8 mouse cellular contexts compared by ENCODE assay signal in genomic region chr7:113368746-113369619, GRCm38 (mm10). TPM values are rescaled to one million over a fixed set of nuclear protein-coding genes. Genes with fewer than 3 reads are reported as not detected.
A peak's percentile ranks its signal among the peaks of the same experiment; 100 is the strongest.
DNase-seq lines count a peak whose midpoint lies in the region; ATAC-seq lines count a peak whose summit lies in the region.

TSS of gene Btbd10 (minus strand) at chr7:113369392.

- ATAC-seq in megakaryocyte progenitor cell, adult 5-6 weeks (replicated peaks; ENCODE audit: poor library complexity), result peak; percentile 93

- DNase-seq in adipocyte (ENCODE audit: low spot score), result peak; percentile 93
- DNase-seq in embryo, embryonic 10 days (ENCODE audit: low spot score), result peak; percentile 100
- peak; percentile 98 for DNase-seq in gastrocnemius, postnatal 10 days
- DNase-seq in induced T-regulatory cell, adult 2 months (ENCODE audit: low read depth), result peak; percentile 100
- peak; percentile 89 to 97 for DNase-seq in left cerebral cortex, adult 9 months (ENCODE audit: low spot score in 2 of 2)
- DNase-seq in right cerebral cortex, postnatal 14 days, result peak; percentile 98
- peak; percentile 97 for DNase-seq in urinary bladder, postnatal 36 days (ENCODE audit: low spot score in 2 of 2)

RNA-seq across cellular contexts. Expression of gene Btbd10, which starts in this region (rescaled TPM):
- 10 to 100 TPM; 10.3 to 14.0 TPM for total RNA-seq in gastrocnemius, postnatal 10 days (2021)
- 16.8 and 18.3 TPM in 2 replicates for total RNA-seq in megakaryocyte progenitor cell, adult 5-6 weeks (2015)
- 19.8 and 19.9 TPM in 2 replicates for total RNA-seq in megakaryocyte progenitor cell, adult 5-6 weeks (2017)

Comparison
In these comparisons a context has a peak if more than half of its experiments do, and no peak if none do; other contexts are left out.
1. Peak in every context shown above with its lines: DNase-seq and ATAC-seq.